Mouse (Mus musculus) adrenal gland (tissue): ENCODE data around the gene Clcn2.
"Not testable (repeated sequence)": the region's sequence is repeated elsewhere in the genome, so short reads cannot be mapped to it uniquely, and the experiment has no call there.

Experiments
- intact Hi-C: fragments of 180-260 bp; cut with DNase I; formaldehyde crosslinking; loops from one replicate; pipeline ENCODE4 v1.15.1; 2025

The Clcn2 gene

GRCm38 (mm10) chr16:20670291-20670690 is 47.3 kb downstream of the Clcn2 start:
- intact Hi-C loops = loop anchor here (10.0 kb wide), 1 partner anchor 135 kb away; the partner anchor contains the start of gene Ap2m1

DNA sequence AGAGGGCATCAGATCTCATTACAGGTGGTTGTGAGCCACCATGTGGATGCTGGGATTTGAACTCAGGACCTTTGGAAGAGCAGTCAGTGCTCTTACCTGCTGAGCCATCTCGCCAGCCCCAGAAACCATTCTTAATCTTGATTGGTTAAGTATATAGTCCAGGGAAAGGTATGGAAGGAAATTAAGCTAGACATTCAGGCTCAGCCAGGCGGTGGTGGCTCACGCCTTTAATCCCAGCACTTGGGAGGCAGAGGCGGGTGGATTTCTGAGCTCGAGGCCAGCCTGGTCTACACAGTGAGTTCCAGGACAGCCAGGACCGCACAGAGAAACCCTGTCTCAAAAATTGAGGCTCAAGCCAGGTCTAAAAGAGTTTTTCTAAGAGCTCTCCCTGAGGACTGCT is 49.5 kb downstream of the Clcn2 start, which contains the start of gene Eif4g1:
TSS of gene Eif4g1 (plus strand) at position 301 of the 400 bp plus-strand sequence.
- intact Hi-C loops = not testable (repeated sequence)

GRCm38 (mm10) chr16:20657661-20658060 is 59.9 kb downstream of the Clcn2 start:
- intact Hi-C loops = no loop called here

DNA sequence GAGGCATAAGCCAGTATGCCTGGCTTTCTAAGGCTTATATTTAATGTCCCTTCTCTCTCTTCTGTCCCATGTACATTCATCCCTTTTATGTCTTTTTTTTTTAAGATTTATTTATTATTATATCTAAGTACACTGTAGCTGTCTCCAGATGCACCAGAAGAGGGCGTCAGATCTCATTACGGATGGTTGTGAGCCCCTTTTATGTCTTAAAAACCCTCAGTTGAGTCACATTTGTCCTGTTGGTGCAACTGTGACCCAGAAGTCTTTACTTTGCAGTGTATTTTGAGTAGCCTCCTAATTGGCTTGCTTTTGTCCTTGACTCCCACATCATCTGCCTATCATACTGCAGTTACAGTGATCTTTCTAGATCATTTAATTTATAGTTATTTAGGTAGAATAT is 64.2 kb downstream of the Clcn2 start:
- intact Hi-C loops = no loop called here
